Mouse (Mus musculus): ENCODE data around the gene Tmem190. TPM values are rescaled to one million over a fixed set of nuclear protein-coding genes. Genes with fewer than 3 reads are reported as not detected.

The Tmem190 gene
- polyA plus RNA-seq (2015; fragmentation: Nextera tagmentation; extraction: Ambion mirVana), result 0.35 TPM in 1 of 2 replicates, not detected in the other

GRCm38 (mm10) chr7:4782759-4783158, at the start of gene Tmem190, which contains the start of gene Il11:
Gene Tmem190 (plus strand): TSS chr7:4782937.
Gene Il11 (minus strand): TSS chr7:4782859.

GRCm38 (mm10) chr7:4739544-4740275, 43.0 kb upstream of the Tmem190 start, which contains the start of gene Kmt5c:
Gene Kmt5c (plus strand): TSS chr7:4740115.

GRCm38 (mm10) chr7:4752821-4753570, 29.7 kb upstream of the Tmem190 start, which contains the start of gene Cox6b2:
Gene Cox6b2 (minus strand): TSS chr7:4753094.

GRCm38 (mm10) chr7:4771202-4771601, 11.5 kb upstream of the Tmem190 start, which contains the start of gene Fam71e2:
Gene Fam71e2 (minus strand): TSS chr7:4771302.

GRCm38 (mm10) chr7:4789436-4789935, 6.7 kb downstream of the Tmem190 start, which contains the start of gene Tmem238:
Gene Tmem238 (minus strand): TSS chr7:4789656.

GRCm38 (mm10) chr7:4792278-4793212, 9.8 kb downstream of the Tmem190 start, which contains the start of gene Rpl28:
Gene Rpl28 (plus strand): TSS chr7:4792874.

GRCm38 (mm10) chr7:4812303-4813104, 29.8 kb downstream of the Tmem190 start, which contains the start of gene Ube2s:
Gene Ube2s (minus strand): TSS chr7:4812590.

Other genes with a start within 250 kb of the Tmem190 start
- 0.57 and 1.5 TPM in 2 replicates for gene Syt5, start 235.4 kb upstream of the Tmem190 start, polyA plus RNA-seq (2015; fragmentation: Nextera tagmentation; extraction: Ambion mirVana)
- gene Ptprh, start 178.9 kb upstream of the Tmem190 start, polyA plus RNA-seq (2015; fragmentation: Nextera tagmentation; extraction: Ambion mirVana), result not detected in 2 replicates
- 0.64 and 1.0 TPM in 2 replicates for gene Tmem86b, start 151.5 kb upstream of the Tmem190 start, polyA plus RNA-seq (2015; fragmentation: Nextera tagmentation; extraction: Ambion mirVana)
- 20.7 and 21.7 TPM in 2 replicates for gene Ppp6r1, start 123.9 kb upstream of the Tmem190 start, polyA plus RNA-seq (2015; fragmentation: Nextera tagmentation; extraction: Ambion mirVana)
- gene Hspbp1, start 97.9 kb upstream of the Tmem190 start, polyA plus RNA-seq (2015; fragmentation: Nextera tagmentation; extraction: Ambion mirVana), result 50.6 and 51.7 TPM in 2 replicates
- 0.36 and 0.59 TPM in 2 replicates for gene Brsk1, start 92.3 kb upstream of the Tmem190 start, polyA plus RNA-seq (2015; fragmentation: Nextera tagmentation; extraction: Ambion mirVana)
- 0.13 TPM in 1 of 2 replicates, not detected in the other for gene Tmem150b, start 57.7 kb upstream of the Tmem190 start, polyA plus RNA-seq (2015; fragmentation: Nextera tagmentation; extraction: Ambion mirVana)
- gene Kmt5c, start 42.8 kb upstream of the Tmem190 start, polyA plus RNA-seq (2015; fragmentation: Nextera tagmentation; extraction: Ambion mirVana), result 23.7 and 24.3 TPM in 2 replicates
- 50.4 and 62.9 TPM in 2 replicates for gene Cox6b2, start 29.8 kb upstream of the Tmem190 start, polyA plus RNA-seq (2015; fragmentation: Nextera tagmentation; extraction: Ambion mirVana)
- not detected in 2 replicates for gene Fam71e2, start 11.6 kb upstream of the Tmem190 start, polyA plus RNA-seq (2015; fragmentation: Nextera tagmentation; extraction: Ambion mirVana)
- gene Il11, start 78 bp upstream of the Tmem190 start, polyA plus RNA-seq (2015; fragmentation: Nextera tagmentation; extraction: Ambion mirVana), result 0.76 and 1.5 TPM in 2 replicates
- gene Tmem238, start 6.7 kb downstream of the Tmem190 start, polyA plus RNA-seq (2015; fragmentation: Nextera tagmentation; extraction: Ambion mirVana), result 24.6 and 25.2 TPM in 2 replicates
- 304 and 319 TPM in 2 replicates for gene Rpl28, start 9.9 kb downstream of the Tmem190 start, polyA plus RNA-seq (2015; fragmentation: Nextera tagmentation; extraction: Ambion mirVana)
- 130 and 139 TPM in 2 replicates for gene Ube2s, start 29.7 kb downstream of the Tmem190 start, polyA plus RNA-seq (2015; fragmentation: Nextera tagmentation; extraction: Ambion mirVana)
- 0.10 and 0.20 TPM in 2 replicates for gene Shisa7, start 61.8 kb downstream of the Tmem190 start, polyA plus RNA-seq (2015; fragmentation: Nextera tagmentation; extraction: Ambion mirVana)
- gene Isoc2b, start 87.3 kb downstream of the Tmem190 start, polyA plus RNA-seq (2015; fragmentation: Nextera tagmentation; extraction: Ambion mirVana), result 8.1 and 9.4 TPM in 2 replicates
- 0.64 and 0.98 TPM in 2 replicates for gene Isoc2a, start 94.2 kb downstream of the Tmem190 start, polyA plus RNA-seq (2015; fragmentation: Nextera tagmentation; extraction: Ambion mirVana)
- gene Gm36210, start 123.6 kb downstream of the Tmem190 start, polyA plus RNA-seq (2015; fragmentation: Nextera tagmentation; extraction: Ambion mirVana), result not detected in 2 replicates
- gene Zfp628, start 132.3 kb downstream of the Tmem190 start, polyA plus RNA-seq (2015; fragmentation: Nextera tagmentation; extraction: Ambion mirVana), result 1.7 and 2.3 TPM in 2 replicates
- gene Nat14, start 139.1 kb downstream of the Tmem190 start, polyA plus RNA-seq (2015; fragmentation: Nextera tagmentation; extraction: Ambion mirVana), result 2.6 and 3.0 TPM in 2 replicates
- 3.7 and 4.8 TPM in 2 replicates for gene Ssc5d, start 142.8 kb downstream of the Tmem190 start, polyA plus RNA-seq (2015; fragmentation: Nextera tagmentation; extraction: Ambion mirVana)
- 0.12 and 0.23 TPM in 2 replicates for gene Sbk2, start 181.5 kb downstream of the Tmem190 start, polyA plus RNA-seq (2015; fragmentation: Nextera tagmentation; extraction: Ambion mirVana)
- not detected in 2 replicates for gene Sbk3, start 188.2 kb downstream of the Tmem190 start, polyA plus RNA-seq (2015; fragmentation: Nextera tagmentation; extraction: Ambion mirVana)
- 12.7 and 15.0 TPM in 2 replicates for gene Zfp579, start 213.2 kb downstream of the Tmem190 start, polyA plus RNA-seq (2015; fragmentation: Nextera tagmentation; extraction: Ambion mirVana)
- 13.2 and 14.0 TPM in 2 replicates for gene Zfp524, start 231.5 kb downstream of the Tmem190 start, polyA plus RNA-seq (2015; fragmentation: Nextera tagmentation; extraction: Ambion mirVana)
- gene Fiz1, start 231.8 kb downstream of the Tmem190 start, polyA plus RNA-seq (2015; fragmentation: Nextera tagmentation; extraction: Ambion mirVana), result 15.1 and 16.0 TPM in 2 replicates
- 2.4 and 4.0 TPM in 2 replicates for gene Gm44973, start 232.6 kb downstream of the Tmem190 start, polyA plus RNA-seq (2015; fragmentation: Nextera tagmentation; extraction: Ambion mirVana)
- 3.1 TPM in 2 replicates for gene Zfp865, start 237.4 kb downstream of the Tmem190 start, polyA plus RNA-seq (2015; fragmentation: Nextera tagmentation; extraction: Ambion mirVana)
- gene Ccdc106, start 237.6 kb downstream of the Tmem190 start, polyA plus RNA-seq (2015; fragmentation: Nextera tagmentation; extraction: Ambion mirVana), result 53.3 and 57.1 TPM in 2 replicates